Mouse (Mus musculus) bone marrow, adult 2 months (tissue): ENCODE data around the gene Itgb6. TPM values are rescaled to one million over a fixed set of nuclear protein-coding genes. Genes with fewer than 3 reads are reported as not detected.

Experiments used
- H3K27ac ChIP-seq: fragments of 200-500 bp; 2 replicates; pipeline ENCODE4 v1.5.1; 2012; ENCODE audit warnings: low read depth, mild to moderate bottlenecking, control low read depth, inconsistent platforms, low read length; ENCODE audit not compliant: control insufficient read depth, poor library complexity, insufficient read depth
- H3K4me1 ChIP-seq: fragments of 200-500 bp; 2 replicates; pipeline ENCODE4 v1.6.1; 2011; ENCODE audit warnings: low read length; ENCODE audit not compliant: control insufficient read depth, insufficient read depth
- H3K4me3 ChIP-seq: fragments of 200-500 bp; replicated peaks from 2 replicates; pipeline ENCODE3; 2011; ENCODE audit warnings: mild to moderate bottlenecking, low read depth, low read length, control low read depth; ENCODE audit not compliant: control insufficient read depth
- CTCF ChIP-seq: fragments of 200-500 bp; IDR thresholded peaks from 2 replicates; pipeline ENCODE4 v1.5.1; 2011; ENCODE audit warnings: low read length, control low read depth; ENCODE audit not compliant: control insufficient read depth, insufficient read depth
- POLR2A ChIP-seq: fragments of 200-500 bp; IDR thresholded peaks from 2 replicates; pipeline ENCODE4 v1.6.1; 2011; ENCODE audit warnings: low read depth, mild to moderate bottlenecking, control low read depth, low read length, borderline replicate concordance; ENCODE audit not compliant: control insufficient read depth
- WGBS: fragments of 180-500 bp; shearing (Covaris S2); methylation state at CpG from one replicate; pipeline ENCODE4 v1.1.7; 2018; 5-methylcytosine and 5-hydroxymethylcytosine counted together
- polyA plus RNA-seq: library from polyadenylated mRNA; stranded (reverse); fragments of >200 nt; gene quantifications from 2 replicates; pipeline ENCODE4 v1.2.4, GENCODE M21; 2011; ENCODE audit warnings: low replicate concordance; ENCODE audit not compliant: missing spikeins, insufficient read depth, insufficient read length

Gene Itgb6
- polyA plus RNA-seq, 1 experiment: not detected

DNA sequence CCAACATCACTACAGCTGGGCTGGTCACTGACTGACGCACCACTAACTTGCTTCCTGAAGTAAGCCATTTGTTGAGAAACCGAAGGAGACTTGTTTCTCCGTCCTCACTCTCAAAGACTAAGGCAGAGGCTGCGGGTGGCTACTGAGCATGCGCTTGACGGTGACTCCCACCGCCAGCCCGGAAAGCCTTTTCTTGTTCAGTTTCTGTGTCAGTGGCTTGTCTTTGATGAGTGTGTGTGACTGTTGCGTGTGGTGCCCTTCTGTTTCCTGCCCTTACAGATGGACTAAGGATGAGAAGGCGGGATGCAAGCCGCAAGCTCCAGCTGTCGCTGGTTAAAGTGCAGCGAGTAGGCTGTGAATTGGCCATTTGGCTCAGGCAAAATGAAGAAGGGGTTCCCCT, 5.1 kb downstream of the Itgb6 start:
- no peak overlapping the region for H3K27ac ChIP-seq
- WGBS: 50% methylated on average over 13 of the region's 13 CpGs
- no peak overlapping the region for H3K4me3 ChIP-seq
- TF ChIP-seq POLR2A (no peak), CTCF (no peak)
- H3K4me1 ChIP-seq: no peaks in the 10 kb centered on the region

GRCm38 (mm10) chr2:60716549-60716948, 5.9 kb downstream of the Itgb6 start:
- TF ChIP-seq CTCF: no peak
- TF ChIP-seq POLR2A: no peak
- no peak overlapping the region for H3K4me3 ChIP-seq
- H3K27ac ChIP-seq: no peak overlapping the region
- no peaks in the 10 kb centered on the region for H3K4me1 ChIP-seq

- no peak for TF ChIP-seq CTCF
- TF ChIP-seq POLR2A: no peak
- Histone ChIP-seq H3K4me3 (no peak overlapping the region), H3K27ac (no peak overlapping the region), H3K4me1 (no peaks in the 10 kb centered on the region)
- WGBS: 86% methylated on average over 13 of the region's 13 CpGs
Measured at GRCm38 (mm10) chr2:60715771-60716170, 6.7 kb downstream of the Itgb6 start.

GRCm38 (mm10) chr2:60714971-60715502, 7.4 kb downstream of the Itgb6 start:
- H3K4me3 ChIP-seq: no peak overlapping the region
- no peak overlapping the region for H3K27ac ChIP-seq
- H3K4me1 ChIP-seq: no peaks in the 10 kb centered on the region
- 65% methylated on average over 8 of the region's 8 CpGs for WGBS
- TF ChIP-seq POLR2A: no peak
- no peak for TF ChIP-seq CTCF

GRCm38 (mm10) chr2:60714475-60714874, 8.0 kb downstream of the Itgb6 start:
- Histone ChIP-seq H3K4me3 (no peak overlapping the region), H3K4me1 (no peaks in the 10 kb centered on the region), H3K27ac (no peak overlapping the region)
- 43% methylated on average over 7 of the region's 7 CpGs for WGBS
- no peak for TF ChIP-seq POLR2A
- TF ChIP-seq CTCF: no peak

GRCm38 (mm10) chr2:60713857-60714256, 8.6 kb downstream of the Itgb6 start:
- Histone ChIP-seq H3K4me1 (no peaks in the 10 kb centered on the region), H3K27ac (no peak overlapping the region), H3K4me3 (no peak overlapping the region)
- no peak for TF ChIP-seq POLR2A
- no peak for TF ChIP-seq CTCF
- WGBS: 72% methylated on average over 8 of the region's 8 CpGs

DNA sequence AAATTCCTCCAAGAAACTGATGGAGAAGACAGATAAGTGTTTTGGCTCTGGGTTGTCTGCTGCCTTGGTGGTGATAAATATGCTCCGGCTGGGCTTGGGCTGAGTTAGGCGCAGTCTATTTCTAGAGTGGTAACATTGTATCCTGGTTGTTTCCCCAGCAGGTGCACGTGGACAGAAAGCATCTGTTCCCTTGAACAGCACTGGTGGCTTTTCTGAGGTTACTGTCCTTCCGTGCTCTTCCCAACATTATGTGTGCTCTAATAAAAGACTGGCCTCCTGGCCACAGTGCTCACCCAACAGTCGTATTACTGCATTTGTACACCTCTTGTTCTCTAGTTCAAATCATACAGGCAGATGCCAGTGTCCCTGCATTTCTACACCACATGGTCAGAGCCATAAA, 9.6 kb downstream of the Itgb6 start:
- no peaks in the 10 kb centered on the region for H3K4me1 ChIP-seq
- whole genome bisulfite sequencing: 80% methylated on average over 5 of the region's 5 CpGs
- no peak for TF ChIP-seq POLR2A
- no peak for TF ChIP-seq CTCF
- H3K27ac ChIP-seq: no peak overlapping the region
- no peak overlapping the region for H3K4me3 ChIP-seq

DNA sequence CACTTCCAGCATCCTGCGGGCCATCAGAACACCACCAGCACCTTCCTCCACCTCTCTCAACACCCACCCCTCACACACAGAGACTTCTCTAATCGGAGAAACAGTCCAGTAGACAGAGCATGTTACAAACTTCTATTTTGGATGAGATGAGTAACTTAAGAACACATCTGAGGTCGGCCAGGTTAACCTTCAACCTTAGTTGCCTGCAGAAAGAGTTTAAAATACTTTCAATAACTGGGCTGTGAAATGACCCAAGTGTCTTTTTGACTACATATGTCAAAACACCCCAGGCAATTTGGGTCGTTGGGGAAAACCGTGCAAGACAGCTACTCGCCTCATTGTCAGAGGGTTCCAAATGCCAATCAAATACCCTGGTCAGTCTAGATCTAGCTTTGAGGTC, 10.0 kb downstream of the Itgb6 start:
- Histone ChIP-seq H3K4me3 (no peak overlapping the region), H3K27ac (no peak overlapping the region), H3K4me1 (no peaks in the 10 kb centered on the region)
- 81% methylated on average over 6 of the region's 6 CpGs for WGBS
- TF ChIP-seq CTCF: no peak
- no peak for TF ChIP-seq POLR2A

GRCm38 (mm10) chr2:60711098-60711880, 11.2 kb downstream of the Itgb6 start:
- no peak overlapping the region for H3K4me3 ChIP-seq
- TF ChIP-seq CTCF (no peak), POLR2A (no peak)
- H3K4me1 ChIP-seq: no peaks in the 10 kb centered on the region
- WGBS: 72% methylated on average over 7 of the region's 7 CpGs
- no peak overlapping the region for H3K27ac ChIP-seq

GRCm38 (mm10) chr2:60710317-60710716, 12.1 kb downstream of the Itgb6 start:
- Histone ChIP-seq H3K4me1 (no peaks in the 10 kb centered on the region), H3K4me3 (no peak overlapping the region), H3K27ac (no peak overlapping the region)
- WGBS: 71% methylated on average over 4 of the region's 4 CpGs
- TF ChIP-seq CTCF (no peak), POLR2A (no peak)
